Mouse (Mus musculus): ENCODE data around the gene Snd1. TPM values are rescaled to one million over a fixed set of nuclear protein-coding genes. Genes with fewer than 3 reads are reported as not detected.
"Not testable (repeated sequence)": the region's sequence is repeated elsewhere in the genome, so short reads cannot be mapped to it uniquely, and the experiment has no call there.

Gene Snd1
- polyA plus RNA-seq, 1 experiment from 2014 or later: 138 TPM

GRCm38 (mm10) chr6:28905301-28905700 is 430.4 kb downstream of the Snd1 start:
- DNase-seq (ENCODE audit: low spot score): no peak
- Histone ChIP-seq H3K4me3 (no peak overlapping the region), H3K27me3 (ENCODE audit: low read depth, poor library complexity, severe bottlenecking) (0 out of 2 replicates have a peak, but pooled peaks cover 3% of the 10 kb centered on the region), H3K36me3 (no peaks in the 10 kb centered on the region), H3K9me3 (replicated peaks) (no peaks in the 10 kb centered on the region), H3K27ac (no peak overlapping the region), H3K4me1 (peaks cover 17% of the 10 kb centered on the region)
- WGBS: 65% methylated on average over 8 of the region's 8 CpGs

- Histone ChIP-seq H3K27ac (no peak overlapping the region), H3K4me3 (no peak overlapping the region), H3K27me3 (ENCODE audit: low read depth, poor library complexity, severe bottlenecking) (no peaks in the 10 kb centered on the region), H3K36me3 (no peaks in the 10 kb centered on the region), H3K9me3 (replicated peaks) (no peaks in the 10 kb centered on the region), H3K4me1 (peaks cover 13% of the 10 kb centered on the region; the same call in 1 of the 2 replicates)
- DNase-seq (ENCODE audit: low spot score): no peak
- 89% methylated on average over 15 of the region's 15 CpGs for WGBS
These were observed 434.9 kb downstream of the Snd1 start for GRCm38 (mm10) chr6:28909866-28910265.

DNA sequence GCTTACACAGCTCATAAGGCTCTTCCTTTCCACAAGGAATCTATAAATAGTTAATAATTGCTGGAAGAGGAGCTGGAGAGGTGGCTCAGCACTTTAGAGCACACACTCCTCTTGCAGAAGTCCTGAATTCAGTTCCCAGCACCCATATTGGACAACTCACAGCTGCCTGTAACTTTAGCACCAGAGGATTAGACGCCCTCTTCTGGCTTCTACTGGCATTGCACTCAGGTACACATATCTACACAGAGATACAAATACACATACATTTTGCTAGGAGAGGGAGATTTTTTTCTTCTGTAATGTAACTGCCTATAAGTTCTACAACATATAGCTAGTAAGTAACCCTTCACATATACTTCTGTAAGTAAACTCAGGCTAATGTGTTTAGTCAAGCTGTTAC is 440.0 kb downstream of the Snd1 start:
- Histone ChIP-seq H3K9me3 (replicated peaks) (no peaks in the 10 kb centered on the region), H3K4me3 (no peak overlapping the region), H3K27ac (no peak overlapping the region), H3K4me1 (0 out of 2 replicates have a peak, but pooled peaks cover 5% of the 10 kb centered on the region), H3K27me3 (ENCODE audit: low read depth, poor library complexity, severe bottlenecking) (no peaks in the 10 kb centered on the region), H3K36me3 (no peaks in the 10 kb centered on the region)
- WGBS: 24% methylated on average over 1 of the region's 1 CpGs
- no peak for DNase-seq (ENCODE audit: low spot score)

- 68% methylated on average over 8 of the region's 8 CpGs for WGBS
- H3K9me3 ChIP-seq (replicated peaks): no peaks in the 10 kb centered on the region
- no peak overlapping the region for H3K4me3 ChIP-seq
- no peaks in the 10 kb centered on the region for H3K36me3 ChIP-seq
- no peak overlapping the region for H3K27ac ChIP-seq
- no peaks in the 10 kb centered on the region for H3K27me3 ChIP-seq (ENCODE audit: low read depth, poor library complexity, severe bottlenecking)
- no peak for DNase-seq (ENCODE audit: low spot score)
- H3K4me1 ChIP-seq: 0 out of 2 replicates have a peak, but pooled peaks cover 5% of the 10 kb centered on the region
These were observed 441.7 kb downstream of the Snd1 start for GRCm38 (mm10) chr6:28916630-28917029.

DNA sequence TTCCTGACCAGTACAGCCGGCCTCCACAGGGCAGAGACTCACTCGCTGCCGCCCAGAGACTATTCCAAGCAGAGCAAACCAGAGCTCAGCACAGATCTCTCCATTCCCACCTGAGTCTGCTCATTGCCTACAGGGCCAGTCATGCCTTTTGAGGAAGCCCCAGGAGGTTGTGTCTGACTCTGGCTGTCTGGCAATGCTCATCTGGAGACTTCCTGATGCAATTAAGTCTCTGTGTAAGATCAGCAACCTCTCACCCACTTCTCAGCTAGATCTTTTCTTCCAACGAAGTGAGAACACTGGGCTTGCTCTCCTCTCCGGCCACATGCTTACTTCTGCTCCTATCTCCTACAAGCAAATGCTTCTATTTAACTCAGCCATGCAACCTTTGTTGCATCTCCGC is 444.4 kb downstream of the Snd1 start:
- Histone ChIP-seq H3K27ac (no peak overlapping the region), H3K4me3 (no peak overlapping the region), H3K27me3 (ENCODE audit: low read depth, poor library complexity, severe bottlenecking) (no peaks in the 10 kb centered on the region), H3K4me1 (0 out of 2 replicates have a peak, but pooled peaks cover 5% of the 10 kb centered on the region), H3K36me3 (0 out of 2 replicates have a peak, but pooled peaks cover 3% of the 10 kb centered on the region), H3K9me3 (replicated peaks) (no peaks in the 10 kb centered on the region)
- WGBS: 68% methylated on average over 6 of the region's 6 CpGs
- DNase-seq (ENCODE audit: low spot score): no peak

- H3K4me1 ChIP-seq: 0 out of 2 replicates have a peak, but pooled peaks cover 2% of the 10 kb centered on the region
These were observed 447.4 kb downstream of the Snd1 start for GRCm38 (mm10) chr6:28922371-28922770.

DNA sequence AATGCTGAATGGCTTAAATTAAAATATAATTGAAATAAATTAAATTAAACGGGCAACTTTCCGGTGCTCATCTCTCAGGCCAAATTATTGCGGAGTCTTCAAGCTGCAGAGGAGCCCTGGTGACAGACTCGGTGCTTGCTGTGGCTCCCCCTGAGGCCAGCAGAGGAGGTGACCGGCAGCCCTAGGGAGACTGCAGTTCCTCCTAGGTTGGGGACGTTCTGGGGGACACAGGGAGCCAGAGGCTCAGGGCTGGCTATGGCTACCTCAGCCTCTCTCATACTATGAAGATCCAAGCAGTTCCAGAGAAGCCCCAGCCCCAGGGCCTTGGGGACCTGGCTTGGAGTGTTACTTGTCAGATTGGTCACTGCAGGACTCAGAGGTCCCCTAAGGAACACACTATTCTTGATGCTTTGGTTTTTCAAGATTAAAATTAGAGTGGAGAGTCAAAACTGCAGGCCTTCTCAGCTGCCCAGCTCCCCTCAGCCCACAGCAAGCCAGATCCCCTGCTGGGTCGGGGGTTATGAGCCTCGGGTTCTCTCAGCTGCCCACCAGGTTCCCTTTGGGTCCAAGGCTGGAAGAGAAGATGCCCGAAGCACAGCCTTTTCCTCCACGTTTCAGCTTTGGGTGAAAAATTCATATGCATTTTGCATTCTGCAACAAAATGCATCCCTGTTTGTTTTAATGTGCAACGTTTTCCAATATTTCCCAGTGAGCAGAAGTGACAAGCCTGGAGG is 448.3 kb downstream of the Snd1 start:
- Histone ChIP-seq H3K27me3 (ENCODE audit: low read depth, poor library complexity, severe bottlenecking) (no peaks in the 10 kb centered on the region), H3K4me1 (no peaks in the 10 kb centered on the region), H3K36me3 (0 out of 2 replicates have a peak, but pooled peaks cover 3% of the 10 kb centered on the region), H3K9me3 (replicated peaks) (no peaks in the 10 kb centered on the region), H3K27ac (no peak overlapping the region), H3K4me3 (no peak overlapping the region)
- no peak for DNase-seq (ENCODE audit: low spot score)
- 82% methylated on average over 11 of the region's 11 CpGs for WGBS

More at GRCm38 (mm10) chr6:28922371-28922770, 447.4 kb downstream of the Snd1 start:
- Histone ChIP-seq H3K27ac (no peak overlapping the region), H3K4me3 (no peak overlapping the region), H3K9me3 (replicated peaks) (no peaks in the 10 kb centered on the region), H3K36me3 (0 out of 2 replicates have a peak, but pooled peaks cover 3% of the 10 kb centered on the region), H3K27me3 (ENCODE audit: low read depth, poor library complexity, severe bottlenecking) (no peaks in the 10 kb centered on the region)
- 92% methylated on average over 12 of the region's 12 CpGs for WGBS
- no peak for DNase-seq (ENCODE audit: low spot score)

DNA sequence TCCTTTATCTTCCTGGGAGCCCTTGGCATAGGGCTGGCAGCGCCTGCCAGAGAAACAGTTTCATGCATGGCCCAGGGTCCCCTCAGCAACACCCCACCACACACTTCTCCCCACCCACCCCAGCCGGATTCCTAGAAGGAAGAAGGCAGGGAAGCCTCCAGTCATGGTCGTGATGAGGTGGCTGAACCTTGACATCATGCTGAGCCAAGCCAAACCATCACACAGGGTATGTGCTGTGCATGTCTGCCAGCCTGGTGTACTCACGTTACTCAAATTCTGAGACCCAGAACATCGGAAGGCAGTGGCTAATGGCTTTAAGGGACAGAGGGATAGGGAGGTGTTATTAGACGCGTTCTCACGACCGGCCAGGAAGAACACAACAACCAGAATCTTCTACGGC is 448.9 kb downstream of the Snd1 start:
- 0 out of 2 replicates have a peak, but pooled peaks cover 3% of the 10 kb centered on the region for H3K36me3 ChIP-seq
- H3K4me1 ChIP-seq: no peaks in the 10 kb centered on the region
- no peak overlapping the region for H3K27ac ChIP-seq
- 87% methylated on average over 10 of the region's 10 CpGs for WGBS
- H3K27me3 ChIP-seq (ENCODE audit: low read depth, poor library complexity, severe bottlenecking): no peaks in the 10 kb centered on the region
- H3K9me3 ChIP-seq (replicated peaks): no peaks in the 10 kb centered on the region
- no peak for DNase-seq (ENCODE audit: low spot score)
- H3K4me3 ChIP-seq: no peak overlapping the region

DNA sequence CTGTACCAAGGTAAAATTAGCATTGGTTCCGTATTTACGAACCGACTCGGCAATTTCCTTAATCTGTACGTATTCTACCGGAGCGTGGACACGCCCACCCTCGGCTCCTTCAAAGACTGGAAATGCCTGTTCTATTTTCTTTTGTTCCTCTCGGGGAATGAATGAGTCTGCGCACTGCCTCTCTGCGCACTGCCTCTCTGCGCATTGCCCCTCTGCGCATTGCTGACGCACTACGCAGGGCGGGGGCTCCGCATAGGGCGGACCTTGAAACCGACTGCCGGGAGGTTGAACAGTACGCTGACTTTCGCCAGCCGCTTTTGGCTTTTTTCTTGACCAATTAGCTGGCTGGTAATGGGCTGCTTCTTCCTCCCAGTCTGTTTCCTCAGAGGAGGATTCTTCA is 453.0 kb downstream of the Snd1 start:
- not testable (repeated sequence) for DNase-seq (ENCODE audit: low spot score); H3K9me3 ChIP-seq (replicated peaks); H3K27me3 ChIP-seq (ENCODE audit: low read depth, poor library complexity, severe bottlenecking); H3K36me3 ChIP-seq; H3K27ac ChIP-seq; H3K4me3 ChIP-seq
- peaks cover 19% of the 10 kb centered on the region for H3K4me1 ChIP-seq
- WGBS: 89% methylated on average over 13 of the region's 24 CpGs

DNA sequence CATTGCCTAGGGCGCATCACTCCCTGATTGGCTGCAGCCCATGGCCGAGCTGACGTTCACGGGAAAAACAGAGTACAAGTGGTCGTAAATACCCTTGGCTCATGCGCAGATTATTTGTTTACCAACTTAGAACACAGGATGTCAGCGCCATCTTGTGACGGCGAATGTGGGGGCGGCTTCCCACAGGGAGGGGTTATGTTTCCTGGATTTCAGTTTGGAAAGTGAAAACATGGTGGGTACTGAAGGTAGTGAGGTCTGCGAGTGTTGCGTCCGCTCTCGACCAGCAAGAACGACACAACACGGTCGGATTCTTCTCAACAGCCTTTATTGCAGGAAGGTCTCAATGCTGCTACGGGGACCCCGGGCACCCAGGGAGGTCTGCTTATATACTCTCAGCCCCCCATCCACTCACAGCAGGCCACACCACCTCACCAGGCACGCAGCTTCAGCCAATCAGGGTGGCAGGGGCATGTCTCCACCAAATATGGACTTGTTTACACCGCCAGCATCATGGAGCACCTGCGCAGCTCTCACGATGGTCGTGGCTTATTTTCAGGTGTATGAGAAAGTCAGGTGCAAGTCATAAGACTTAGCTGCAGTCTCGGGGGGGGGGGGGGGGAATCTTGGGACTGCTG is 454.3 kb downstream of the Snd1 start:
- WGBS: 83% methylated on average over 20 of the region's 25 CpGs
- H3K27me3 ChIP-seq (ENCODE audit: low read depth, poor library complexity, severe bottlenecking); DNase-seq (ENCODE audit: low spot score); H3K9me3 ChIP-seq (replicated peaks); H3K36me3 ChIP-seq: not testable (repeated sequence)
- peak overlapping the region; percentile 9; the same call in 1 of the 2 replicates for H3K27ac ChIP-seq
- H3K4me1 ChIP-seq: peaks cover 19% of the 10 kb centered on the region
- H3K4me3 ChIP-seq: peak overlapping the region; percentile 21; the same call in 1 of the 2 replicates

DNA sequence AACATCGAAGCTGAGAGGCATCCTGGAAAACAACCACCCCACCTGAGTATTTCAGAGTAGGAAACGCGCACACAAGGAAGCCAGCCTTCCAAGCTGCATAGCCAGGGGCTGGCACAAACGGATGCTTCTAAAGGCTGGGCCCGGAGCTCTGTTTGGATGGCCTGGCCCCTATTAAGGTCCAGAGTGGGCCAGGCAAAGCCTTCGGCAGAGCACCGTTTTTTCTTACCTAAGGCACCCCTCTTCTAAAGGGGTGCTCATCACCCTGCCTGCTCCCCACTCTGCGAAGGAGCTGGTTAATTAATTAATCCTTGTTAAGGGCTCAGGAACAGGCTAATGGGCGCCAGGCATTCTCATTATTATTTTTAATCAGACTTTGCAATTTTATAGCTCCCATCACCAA is 456.3 kb downstream of the Snd1 start:
- Histone ChIP-seq H3K9me3 (replicated peaks) (no peaks in the 10 kb centered on the region), H3K4me3 (peak overlapping the region; percentile 43), H3K36me3 (no peaks in the 10 kb centered on the region), H3K27me3 (ENCODE audit: low read depth, poor library complexity, severe bottlenecking) (no peaks in the 10 kb centered on the region), H3K27ac (peak overlapping the region; percentile 70), H3K4me1 (peaks cover 19% of the 10 kb centered on the region)
- WGBS: 20% methylated on average over 9 of the region's 9 CpGs
- peak; percentile 40 for DNase-seq (ENCODE audit: low spot score)

DNA sequence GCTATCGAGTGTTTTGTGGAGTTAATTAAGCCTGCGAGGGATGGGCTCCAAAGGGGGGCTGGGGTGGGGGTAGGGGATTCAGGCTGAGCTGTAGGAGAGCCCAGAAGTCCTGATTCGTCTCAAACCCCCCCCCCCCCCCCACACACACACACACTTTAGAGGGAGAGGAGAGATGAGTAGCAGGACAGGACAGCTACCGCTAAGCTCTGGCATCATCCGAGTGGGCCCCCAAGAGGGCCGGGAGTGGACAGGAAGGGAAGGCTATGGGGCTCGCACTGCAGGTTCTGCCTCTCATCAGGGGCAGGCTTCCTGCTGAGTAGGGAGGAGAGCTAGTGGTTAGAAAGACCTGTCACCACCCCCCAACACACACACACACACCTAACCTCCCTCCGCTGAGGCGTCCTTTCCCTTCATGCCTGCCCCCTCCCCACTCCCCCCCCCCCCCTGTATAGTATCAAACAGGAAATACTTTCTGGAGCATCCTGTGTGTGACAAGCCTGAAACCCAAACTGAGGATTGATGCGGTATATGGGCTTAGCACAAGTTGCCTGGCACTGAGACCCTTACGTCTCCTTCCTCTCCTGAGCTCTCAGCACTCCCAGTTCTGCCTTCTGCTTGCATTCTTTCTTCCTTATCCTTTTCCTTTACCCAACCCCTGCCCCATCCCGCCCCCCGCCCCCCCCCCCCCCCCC is 456.8 kb downstream of the Snd1 start:
- no peaks in the 10 kb centered on the region for H3K36me3 ChIP-seq
- peak overlapping the region; percentile 70 for H3K27ac ChIP-seq
- H3K27me3 ChIP-seq (ENCODE audit: low read depth, poor library complexity, severe bottlenecking): no peaks in the 10 kb centered on the region
- no peaks in the 10 kb centered on the region for H3K9me3 ChIP-seq (replicated peaks)
- 5% methylated on average over 13 of the region's 13 CpGs for WGBS
- H3K4me3 ChIP-seq: peak overlapping the region; percentile 43
- H3K4me1 ChIP-seq: peaks cover 19% of the 10 kb centered on the region
- DNase-seq (ENCODE audit: low spot score): peak; percentile 56
